In genomic region chr6:50823220-50823910, GRCm38 (mm10) we compare ENCODE assay signal across 10 mouse cellular contexts.
DNase-seq lines count a peak whose midpoint lies in the region; ATAC-seq and TF ChIP-seq lines count a peak whose summit lies in the region.
"Had no signal": no experiment of that assay in that cellular context is flagged by ENCODE, and none has a peak within 500 bp of the region (broad histone marks: within the 10 kb centered on the region; RNA-seq: fewer than 3 reads in every experiment).

No protein-coding gene starts in this region.

- H3K36me3 ChIP-seq in lung, embryonic 14.5 days (ENCODE audit: insufficient read depth), result no peaks in the 10 kb centered on the region
- H3K36me3 ChIP-seq in forebrain, embryonic 16.5 days (ENCODE audit: control insufficient read depth, insufficient read depth), result no peaks in the 10 kb centered on the region
- H3K36me3 ChIP-seq in liver, postnatal 0 days (replicated peaks; ENCODE audit: insufficient read depth, low read length), result no peaks in the 10 kb centered on the region
- H3K36me3 ChIP-seq in splenic B cell, adult 2 months (ENCODE audit: control insufficient read depth, insufficient read depth, low read length, poor library complexity, severe bottlenecking), result no peaks in the 10 kb centered on the region
- H3K36me3 ChIP-seq: G1E had no signal

- 0 out of 2 replicates have a peak, but pooled peaks have one; percentile 29 for ATAC-seq in lung, embryonic 14.5 days (ENCODE audit: insufficient read depth)
- peak; percentile 91 for ATAC-seq in forebrain, embryonic 16.5 days
- no peak for ATAC-seq in liver, postnatal 0 days

- no peak for TF ChIP-seq EP300 in liver, postnatal 0 days (IDR thresholded peaks at IDR 0.05; ENCODE audit: low read depth)

- peak; percentile 32 for DNase-seq in lung, embryonic 14.5 days
- DNase-seq in lung, postnatal 25 days (ENCODE audit: low spot score), result no peak
- peak; percentile 41 for DNase-seq in liver, postnatal 0 days
- DNase-seq in splenic B cell, adult 2 months (ENCODE audit: low read depth, low spot score), result peak; percentile 41
- DNase-seq in right cerebral cortex, postnatal 14 days, result no peak
- no peak for DNase-seq in thymus, postnatal 25 days
- DNase-seq in left cerebral cortex, adult 18-20 months (ENCODE audit: low spot score in 2 of 2), result no peak
- DNase-seq: heart, adult 2 months had no signal

- no peak overlapping the region for H3K4me2 ChIP-seq in lung, embryonic 14.5 days
- H3K4me2 ChIP-seq in forebrain, embryonic 16.5 days (ENCODE audit: low read length), result peak overlapping the region; percentile 8; the same call in 1 of the 2 replicates
- H3K4me2 ChIP-seq in liver, postnatal 0 days (ENCODE audit: low read depth, low read length), result peak overlapping the region; percentile 13; the same call in 1 of the 2 replicates

- H3K9ac ChIP-seq in lung, embryonic 14.5 days, result no peak overlapping the region
- 0 out of 2 replicates have a peak overlapping the region, but pooled peaks have one; percentile 5 for H3K9ac ChIP-seq in forebrain, embryonic 16.5 days (replicated peaks; ENCODE audit: low read depth, low read length)
- H3K9ac ChIP-seq in liver, postnatal 0 days (replicated peaks), result no peak overlapping the region

- H3K27me3 ChIP-seq in lung, embryonic 14.5 days (ENCODE audit: insufficient read depth, low read length), result peaks cover 6% of the 10 kb centered on the region; the same call in 1 of the 2 replicates
- no peaks in the 10 kb centered on the region for H3K27me3 ChIP-seq in forebrain, embryonic 16.5 days (replicated peaks; ENCODE audit: control insufficient read depth, insufficient read depth, low read length)
- H3K27me3 ChIP-seq in liver, postnatal 0 days (ENCODE audit: insufficient read depth, low read length), result no peaks in the 10 kb centered on the region
- no peaks in the 10 kb centered on the region for H3K27me3 ChIP-seq in splenic B cell, adult 2 months (ENCODE audit: control insufficient read depth, insufficient read depth, low read length, poor library complexity, severe bottlenecking)

- H3K4me1 ChIP-seq in lung, embryonic 14.5 days (ENCODE audit: insufficient read depth), result peaks cover 9% of the 10 kb centered on the region; the same call in 1 of the 2 replicates
- H3K4me1 ChIP-seq in forebrain, embryonic 16.5 days (replicated peaks; ENCODE audit: control insufficient read depth, insufficient read depth, low read length), result peaks cover 27% of the 10 kb centered on the region
- no peaks in the 10 kb centered on the region for H3K4me1 ChIP-seq in liver, postnatal 0 days (ENCODE audit: insufficient read depth)

- no peaks in the 10 kb centered on the region; the same call in 1 of the 2 replicates for H3K9me3 ChIP-seq in lung, embryonic 14.5 days (ENCODE audit: low read depth, low read length)
- H3K9me3 ChIP-seq in forebrain, embryonic 16.5 days (ENCODE audit: control insufficient read depth, low read length), result 0 out of 2 replicates have a peak, but pooled peaks cover 3% of the 10 kb centered on the region
- peaks cover 6% of the 10 kb centered on the region for H3K9me3 ChIP-seq in liver, postnatal 0 days (ENCODE audit: low read length)

- TF ChIP-seq CTCF in lung, embryonic 14.5 days (IDR thresholded peaks at IDR 0.05; ENCODE audit: low read depth), result no peak
- TF ChIP-seq CTCF in liver, postnatal 0 days (IDR thresholded peaks at IDR 0.05; ENCODE audit: low read depth), result no peak

- WGBS in lung, embryonic 14.5 days, result 24% methylated on average over 18 of the region's 18 CpGs
- 24% methylated on average over 18 of the region's 18 CpGs for WGBS in forebrain, embryonic 16.5 days
- 9% methylated on average over 18 of the region's 18 CpGs for WGBS in liver, postnatal 0 days (ENCODE audit: insufficient replicate concordance)

- no peak overlapping the region for H3K27ac ChIP-seq in lung, embryonic 14.5 days (ENCODE audit: low read depth)
- peak overlapping the region; percentile 34; the same call in 1 of the 2 replicates for H3K27ac ChIP-seq in forebrain, embryonic 16.5 days (ENCODE audit: low read length)
- H3K27ac ChIP-seq in liver, postnatal 0 days (ENCODE audit: low read depth), result no peak overlapping the region
- H3K27ac ChIP-seq: heart, adult 2 months had no signal

- no peak overlapping the region for H3K4me3 ChIP-seq in lung, embryonic 14.5 days (ENCODE audit: low read depth, low read length)
- no peak overlapping the region for H3K4me3 ChIP-seq in forebrain, embryonic 16.5 days (replicated peaks; ENCODE audit: low read length)
- H3K4me3 ChIP-seq in liver, postnatal 0 days (ENCODE audit: low read depth, low read length), result no peak overlapping the region
- H3K4me3 ChIP-seq: heart, adult 2 months had no signal

Comparison
In these comparisons a context has a peak if more than half of its experiments do, and no peak if none do; other contexts are left out.
1. DNase-seq: peak in lung, embryonic 14.5 days (single experiment), liver, postnatal 0 days (single experiment) and splenic B cell, adult 2 months (single experiment); none in lung, postnatal 25 days (single experiment), right cerebral cortex, postnatal 14 days (single experiment), thymus, postnatal 25 days (single experiment) and left cerebral cortex, adult 18-20 months (0 of 2).